Mouse (Mus musculus): Measurements from ENCODE around the gene Olfr1373.

The Olfr1373 gene

GRCm38 (mm10) chr11:52106037-52106436 lies 39.3 kb downstream of the Olfr1373 start:
- no peak for DNase-seq (ENCODE audit: low read depth, low spot score)

- DNase-seq (ENCODE audit: low read depth, low spot score): no peak
Observed at GRCm38 (mm10) chr11:52105503-52105902, 39.8 kb downstream of the Olfr1373 start.

GRCm38 (mm10) chr11:52102977-52103376 lies 42.4 kb downstream of the Olfr1373 start:
- DNase-seq (ENCODE audit: low read depth, low spot score): no peak

GRCm38 (mm10) chr11:52099771-52100219 lies 45.5 kb downstream of the Olfr1373 start:
- no peak for DNase-seq (ENCODE audit: low read depth, low spot score)

- DNase-seq (ENCODE audit: low read depth, low spot score): no peak
Observed at GRCm38 (mm10) chr11:52099031-52099761, 46.1 kb downstream of the Olfr1373 start.

- peak; percentile 97 for DNase-seq (ENCODE audit: low read depth, low spot score)
Observed at GRCm38 (mm10) chr11:52098398-52098946, 46.9 kb downstream of the Olfr1373 start, which contains the start of gene Ppp2ca. TSS of gene Ppp2ca (plus strand) at chr11:52098681.

- DNase-seq (ENCODE audit: low read depth, low spot score): no peak
Observed at GRCm38 (mm10) chr11:52097596-52097995, 47.7 kb downstream of the Olfr1373 start.

GRCm38 (mm10) chr11:52097016-52097415 lies 48.3 kb downstream of the Olfr1373 start:
- DNase-seq (ENCODE audit: low read depth, low spot score): no peak

Measured in telencephalon, adult 2 months (tissue).